Mouse (Mus musculus): ENCODE measurements around the gene Abcc9. TPM values are rescaled to one million over a fixed set of nuclear protein-coding genes. Genes with fewer than 3 reads are reported as not detected.

The Abcc9 gene
- total and polyA plus RNA-seq, 2 experiments from 2014 or later = 21.0 to 108 TPM

DNA sequence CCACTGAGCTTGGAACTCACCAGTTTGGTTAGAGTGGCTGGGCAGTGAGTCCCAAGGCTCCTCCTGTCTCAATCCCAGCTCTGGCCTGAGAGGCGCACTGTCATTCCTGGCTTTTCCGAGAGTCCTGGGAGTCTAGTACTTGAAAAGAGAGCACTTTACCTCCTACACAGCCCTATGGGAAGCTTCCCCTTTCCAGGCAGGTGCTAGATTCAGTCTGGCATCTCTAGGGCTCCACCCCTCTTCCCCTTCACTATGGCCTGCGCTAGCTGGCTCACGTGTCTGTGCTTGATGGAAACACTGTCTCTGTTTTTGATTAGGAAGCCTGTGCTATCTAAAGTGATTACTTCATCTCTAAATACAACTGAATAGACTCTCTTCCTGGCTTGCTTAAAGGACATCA is 66.5 kb downstream of the Abcc9 start:
- no peak overlapping the region for H3K4me3 ChIP-seq (ENCODE audit: low read depth, low read length)
- H3K27ac ChIP-seq (ENCODE audit: low read depth) = no peak overlapping the region
- WGBS = 32% methylated on average over 4 of the region's 4 CpGs
- H3K4me1 ChIP-seq (ENCODE audit: control insufficient read depth, insufficient read depth) = no peaks in the 10 kb centered on the region
- H3K9ac ChIP-seq (replicated peaks; ENCODE audit: low read depth, low read length) = no peak overlapping the region
- H3K36me3 ChIP-seq (replicated peaks; ENCODE audit: control insufficient read depth, insufficient read depth, low read length) = peaks cover 49% of the 10 kb centered on the region
- no peaks in the 10 kb centered on the region for H3K9me3 ChIP-seq (replicated peaks; ENCODE audit: control insufficient read depth, low read length)
- no peaks in the 10 kb centered on the region for H3K27me3 ChIP-seq (ENCODE audit: control insufficient read depth, insufficient read depth, low read length)
- H3K4me2 ChIP-seq (ENCODE audit: low read depth, low read length) = no peak overlapping the region
- DNase-seq (ENCODE audit: low spot score) (peak; percentile 31), ATAC-seq (ENCODE audit: insufficient read depth, low read depth) (peak; percentile 63; the same call in 1 of the 2 replicates)
- no peak for TF ChIP-seq CTCF (IDR thresholded peaks at IDR 0.05; ENCODE audit: low read depth)
- TF ChIP-seq EP300 (IDR thresholded peaks at IDR 0.05; ENCODE audit: low read depth) = no peak

DNA sequence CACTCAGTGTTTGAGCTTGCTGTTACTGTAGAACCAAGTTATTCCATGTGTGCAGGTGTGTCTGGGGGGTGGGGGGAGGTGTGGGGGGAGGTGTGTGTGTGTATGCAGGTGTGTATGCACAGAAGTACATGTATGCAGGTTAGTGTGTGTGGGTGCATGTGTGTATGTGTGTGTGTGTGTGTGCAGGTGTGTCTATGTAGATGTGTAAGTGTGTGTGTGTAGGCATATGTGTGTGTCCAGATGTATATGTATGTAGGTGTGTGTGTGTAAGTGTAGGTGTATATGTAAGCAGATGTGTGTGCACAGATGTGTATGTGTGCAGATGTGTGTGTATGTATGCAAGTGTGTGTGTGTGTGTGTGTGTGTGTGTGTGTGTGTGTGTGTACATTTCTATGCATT is 66.9 kb downstream of the Abcc9 start:
- H3K27ac ChIP-seq (ENCODE audit: low read depth) = no peak overlapping the region
- H3K36me3 ChIP-seq (replicated peaks; ENCODE audit: control insufficient read depth, insufficient read depth, low read length) = peaks cover 49% of the 10 kb centered on the region
- TF ChIP-seq CTCF (IDR thresholded peaks at IDR 0.05; ENCODE audit: low read depth) (no peak), EP300 (IDR thresholded peaks at IDR 0.05; ENCODE audit: low read depth) (no peak)
- DNase-seq (ENCODE audit: low spot score) = no peak
- no peak for ATAC-seq (ENCODE audit: insufficient read depth, low read depth)
- no peak overlapping the region for H3K4me3 ChIP-seq (ENCODE audit: low read depth, low read length)
- H3K9me3 ChIP-seq (replicated peaks; ENCODE audit: control insufficient read depth, low read length) = no peaks in the 10 kb centered on the region
- H3K4me2 ChIP-seq (ENCODE audit: low read depth, low read length) = no peak overlapping the region
- H3K9ac ChIP-seq (replicated peaks; ENCODE audit: low read depth, low read length) = no peak overlapping the region
- H3K4me1 ChIP-seq (ENCODE audit: control insufficient read depth, insufficient read depth) = no peaks in the 10 kb centered on the region
- H3K27me3 ChIP-seq (ENCODE audit: control insufficient read depth, insufficient read depth, low read length) = no peaks in the 10 kb centered on the region

DNA sequence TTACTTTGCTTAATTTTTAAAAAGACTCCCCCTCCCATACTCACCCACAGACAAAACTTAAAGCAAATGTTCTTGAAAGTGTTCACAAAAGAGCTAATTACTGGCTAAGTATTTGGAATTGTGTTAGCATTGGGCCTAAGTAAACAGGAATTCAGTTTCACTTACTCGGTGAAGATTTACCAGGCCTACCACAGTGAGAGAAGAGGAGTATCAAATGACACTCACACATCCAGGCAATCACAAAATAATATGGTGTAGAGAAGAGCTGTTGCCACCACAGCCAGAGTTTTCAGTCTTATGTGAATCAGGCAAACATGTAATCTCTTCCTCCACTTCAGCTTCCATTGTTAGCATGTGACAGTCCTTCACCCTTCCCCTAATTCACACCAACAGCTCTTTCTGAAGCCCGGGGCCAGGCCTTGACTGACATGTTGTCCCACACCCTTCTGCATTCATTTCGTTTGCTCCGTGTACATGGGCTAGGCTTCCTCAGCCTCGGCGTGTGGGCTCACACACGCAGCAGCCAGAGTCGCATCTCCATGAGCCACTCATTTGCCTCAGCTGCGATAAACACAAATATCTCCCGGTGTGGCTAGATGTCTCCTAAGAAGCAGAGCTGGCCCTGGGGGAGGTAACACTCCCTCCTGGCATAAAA is 67.5 kb downstream of the Abcc9 start:
- 70% methylated on average over 10 of the region's 10 CpGs for WGBS
- H3K27ac ChIP-seq (ENCODE audit: low read depth) = no peak overlapping the region
- no peak for TF ChIP-seq EP300 (IDR thresholded peaks at IDR 0.05; ENCODE audit: low read depth)
- TF ChIP-seq CTCF (IDR thresholded peaks at IDR 0.05; ENCODE audit: low read depth) = no peak
- no peak overlapping the region for H3K4me3 ChIP-seq (ENCODE audit: low read depth, low read length)
- H3K4me1 ChIP-seq (ENCODE audit: control insufficient read depth, insufficient read depth) = no peaks in the 10 kb centered on the region
- no peaks in the 10 kb centered on the region for H3K27me3 ChIP-seq (ENCODE audit: control insufficient read depth, insufficient read depth, low read length)
- H3K9ac ChIP-seq (replicated peaks; ENCODE audit: low read depth, low read length) = no peak overlapping the region
- no peak overlapping the region for H3K4me2 ChIP-seq (ENCODE audit: low read depth, low read length)
- no peaks in the 10 kb centered on the region for H3K9me3 ChIP-seq (replicated peaks; ENCODE audit: control insufficient read depth, low read length)
- H3K36me3 ChIP-seq (replicated peaks; ENCODE audit: control insufficient read depth, insufficient read depth, low read length) = peaks cover 53% of the 10 kb centered on the region
- DNase-seq (ENCODE audit: low spot score) (no peak), ATAC-seq (ENCODE audit: insufficient read depth, low read depth) (peak; percentile 47; the same call in 1 of the 2 replicates)

DNA sequence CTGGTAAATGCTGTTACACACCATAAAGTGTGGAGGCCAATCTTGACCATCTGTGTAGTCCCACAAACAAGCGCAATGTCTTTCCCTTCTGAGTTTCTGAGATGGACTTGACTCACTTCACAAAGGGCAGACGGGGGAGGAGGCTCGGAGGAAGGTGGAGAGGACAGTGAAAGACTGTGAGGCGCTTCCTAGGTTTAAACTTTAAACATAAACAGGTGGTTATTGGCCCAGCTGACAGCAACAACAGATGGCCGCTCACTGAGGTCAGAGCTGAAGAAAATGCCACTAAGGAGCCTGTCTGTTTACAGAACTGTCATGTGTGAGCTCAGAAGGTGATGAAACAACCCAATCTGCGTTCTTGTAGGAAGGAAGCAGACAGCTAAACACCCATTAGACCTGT is 78.8 kb downstream of the Abcc9 start:
- TF ChIP-seq CTCF (IDR thresholded peaks at IDR 0.05; ENCODE audit: low read depth) (no peak), EP300 (IDR thresholded peaks at IDR 0.05; ENCODE audit: low read depth) (no peak)
- 84% methylated on average over 6 of the region's 6 CpGs for WGBS

DNA sequence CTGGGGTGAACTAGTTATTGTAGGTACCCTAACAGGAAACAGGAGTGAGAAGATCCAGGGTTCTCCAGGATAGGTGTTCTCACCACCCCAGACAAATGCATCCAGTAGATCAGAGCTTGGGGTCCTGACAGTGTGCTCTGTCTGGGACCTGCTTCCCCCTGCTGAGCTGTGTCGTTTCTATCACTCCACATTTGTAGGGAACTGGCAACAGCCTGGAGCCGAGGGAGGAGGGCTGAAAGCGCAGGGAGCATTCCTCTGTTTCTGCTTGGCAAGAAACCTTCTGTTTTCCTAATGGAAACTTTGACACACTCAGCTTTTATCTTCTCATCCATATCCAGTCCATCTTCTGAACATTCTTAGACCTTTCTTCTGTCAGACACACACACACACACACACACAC is 85.5 kb downstream of the Abcc9 start:
- no peak overlapping the region for H3K4me3 ChIP-seq (ENCODE audit: low read depth, low read length)
- no peak for TF ChIP-seq CTCF (IDR thresholded peaks at IDR 0.05; ENCODE audit: low read depth)
- no peak for TF ChIP-seq EP300 (IDR thresholded peaks at IDR 0.05; ENCODE audit: low read depth)
- peaks cover 48% of the 10 kb centered on the region for H3K36me3 ChIP-seq (replicated peaks; ENCODE audit: control insufficient read depth, insufficient read depth, low read length)
- H3K27ac ChIP-seq (ENCODE audit: low read depth) = no peak overlapping the region
- DNase-seq (ENCODE audit: low spot score) (peak; percentile 29), ATAC-seq (ENCODE audit: insufficient read depth, low read depth) (peak; percentile 39; the same call in 1 of the 2 replicates)
- no peak overlapping the region for H3K4me2 ChIP-seq (ENCODE audit: low read depth, low read length)
- H3K9ac ChIP-seq (replicated peaks; ENCODE audit: low read depth, low read length) = no peak overlapping the region
- WGBS = 19% methylated on average over 3 of the region's 3 CpGs
- no peaks in the 10 kb centered on the region for H3K4me1 ChIP-seq (ENCODE audit: control insufficient read depth, insufficient read depth)
- H3K27me3 ChIP-seq (ENCODE audit: control insufficient read depth, insufficient read depth, low read length) = no peaks in the 10 kb centered on the region
- H3K9me3 ChIP-seq (replicated peaks; ENCODE audit: control insufficient read depth, low read length) = no peaks in the 10 kb centered on the region

More for the DNA sequence above, 78.8 kb downstream of the Abcc9 start:
- no peak overlapping the region for H3K4me3 ChIP-seq (ENCODE audit: low read depth, low read length)
- H3K4me1 ChIP-seq (ENCODE audit: control insufficient read depth, insufficient read depth) = no peaks in the 10 kb centered on the region
- H3K4me2 ChIP-seq (ENCODE audit: low read depth, low read length) = no peak overlapping the region
- no peak for DNase-seq (ENCODE audit: low spot score)
- H3K9ac ChIP-seq (replicated peaks; ENCODE audit: low read depth, low read length) = no peak overlapping the region
- ATAC-seq (ENCODE audit: insufficient read depth, low read depth) = no peak
- no peaks in the 10 kb centered on the region for H3K9me3 ChIP-seq (replicated peaks; ENCODE audit: control insufficient read depth, low read length)
- H3K27me3 ChIP-seq (ENCODE audit: control insufficient read depth, insufficient read depth, low read length) = no peaks in the 10 kb centered on the region
- H3K36me3 ChIP-seq (replicated peaks; ENCODE audit: control insufficient read depth, insufficient read depth, low read length) = peaks cover 68% of the 10 kb centered on the region
- H3K27ac ChIP-seq (ENCODE audit: low read depth) = no peak overlapping the region

DNA sequence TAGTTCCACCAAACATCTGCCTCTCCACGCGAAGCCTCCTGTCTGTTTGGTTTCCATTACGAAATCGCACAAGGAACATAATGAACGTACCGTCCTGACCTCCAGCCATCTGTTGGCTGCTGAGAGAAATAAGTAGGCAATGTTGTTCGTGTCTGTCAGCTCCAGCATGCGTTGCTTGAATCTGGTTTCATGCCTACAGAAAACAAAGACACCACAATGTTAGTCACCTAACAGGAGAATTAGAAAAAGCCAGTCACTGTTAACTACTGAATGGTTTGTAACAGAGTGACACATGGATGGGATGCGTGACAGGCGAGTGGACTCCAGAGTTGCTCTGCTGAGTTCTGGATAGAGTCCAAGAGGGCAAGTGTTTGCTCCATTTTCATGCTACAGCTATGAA is 87.8 kb downstream of the Abcc9 start:
- Histone ChIP-seq H3K36me3 (replicated peaks; ENCODE audit: control insufficient read depth, insufficient read depth, low read length) (peaks cover 49% of the 10 kb centered on the region), H3K4me1 (ENCODE audit: control insufficient read depth, insufficient read depth) (no peaks in the 10 kb centered on the region), H3K4me2 (ENCODE audit: low read depth, low read length) (no peak overlapping the region), H3K9me3 (replicated peaks; ENCODE audit: control insufficient read depth, low read length) (no peaks in the 10 kb centered on the region), H3K27ac (ENCODE audit: low read depth) (no peak overlapping the region), H3K9ac (replicated peaks; ENCODE audit: low read depth, low read length) (no peak overlapping the region), H3K4me3 (ENCODE audit: low read depth, low read length) (no peak overlapping the region), H3K27me3 (ENCODE audit: control insufficient read depth, insufficient read depth, low read length) (no peaks in the 10 kb centered on the region)
- 73% methylated on average over 10 of the region's 10 CpGs for WGBS
- TF ChIP-seq EP300 (IDR thresholded peaks at IDR 0.05; ENCODE audit: low read depth) (no peak), CTCF (IDR thresholded peaks at IDR 0.05; ENCODE audit: low read depth) (no peak)
- no peak for DNase-seq (ENCODE audit: low spot score)
- ATAC-seq (ENCODE audit: insufficient read depth, low read depth) = no peak
